Mouse (Mus musculus) midbrain, embryonic 10.5 days (tissue): Measurements from ENCODE around the gene Fbxo21. TPM values are rescaled to one million over a fixed set of nuclear protein-coding genes. Genes with fewer than 3 reads are reported as not detected.

Source experiments
- DNase-seq: peaks from one replicate; pipeline ENCODE4 v3.0.0-alpha.2; 2017; ENCODE audit warnings: low spot score
- H3K27ac ChIP-seq: fragments of 300-500 bp; sonication (generic); replicated peaks from 2 replicates; pipeline ENCODE4 v1.5.1; 2016; ENCODE audit warnings: mild to moderate bottlenecking
- H3K27me3 ChIP-seq: fragments of 300-500 bp; sonication (generic); 2 replicates; pipeline ENCODE4 v1.6.1; 2016; ENCODE audit warnings: low read depth, mild to moderate bottlenecking; ENCODE audit not compliant: poor library complexity, severe bottlenecking
- H3K36me3 ChIP-seq: fragments of 300-500 bp; sonication (generic); 2 replicates; pipeline ENCODE4 v1.6.1; 2016; ENCODE audit warnings: mild to moderate bottlenecking, moderate library complexity
- H3K4me1 ChIP-seq: fragments of 300-500 bp; sonication (generic); 2 replicates; pipeline ENCODE4 v1.6.1; 2016
- H3K4me3 ChIP-seq: fragments of 300-500 bp; sonication (generic); 2 replicates; pipeline ENCODE4 v1.5.1; 2016; ENCODE audit warnings: mild to moderate bottlenecking, moderate library complexity
- H3K9me3 ChIP-seq: fragments of 300-500 bp; sonication (generic); replicated peaks from 2 replicates; pipeline ENCODE4 v1.6.1; 2016; ENCODE audit warnings: mild to moderate bottlenecking
- WGBS: fragments of 180-500 bp; shearing (Covaris S2); methylation state at CpG from one replicate; pipeline ENCODE4 v1.1.7; 2016; 5-methylcytosine and 5-hydroxymethylcytosine counted together
- polyA plus RNA-seq: library from polyadenylated mRNA; unstranded; fragments of >200 nt; fragmentation: Nextera tagmentation; extraction: Ambion mirVana; gene quantifications from 2 replicates; pipeline ENCODE4 v1.2.1, GENCODE M21; 2016

The Fbxo21 gene
- polyA plus RNA-seq, 1 experiment from 2014 or later: 105 TPM

- no peaks in the 10 kb centered on the region for H3K9me3 ChIP-seq
- peaks cover 76% of the 10 kb centered on the region for H3K27me3 ChIP-seq
- peak overlapping the region; percentile 71 for H3K4me3 ChIP-seq
- no peaks in the 10 kb centered on the region for H3K36me3 ChIP-seq
- DNase-seq: peak; percentile 28
- peaks cover 49% of the 10 kb centered on the region for H3K4me1 ChIP-seq
- WGBS: 1% methylated on average over 77 of the region's 79 CpGs
- H3K27ac ChIP-seq: peak overlapping the region; percentile 55; the same call in 1 of the 2 replicates
These were observed 51.9 kb downstream of the Fbxo21 start for GRCm38 (mm10) chr5:118028191-118029034.

- Histone ChIP-seq H3K4me1 (peaks cover 49% of the 10 kb centered on the region), H3K4me3 (peak overlapping the region; percentile 71), H3K36me3 (no peaks in the 10 kb centered on the region), H3K9me3 (no peaks in the 10 kb centered on the region), H3K27me3 (peaks cover 76% of the 10 kb centered on the region), H3K27ac (no peak overlapping the region)
- 7% methylated on average over 12 of the region's 12 CpGs for WGBS
- no peak for DNase-seq
These were observed 52.5 kb downstream of the Fbxo21 start for GRCm38 (mm10) chr5:118029035-118029408.

- H3K9me3 ChIP-seq: no peaks in the 10 kb centered on the region
- H3K36me3 ChIP-seq: no peaks in the 10 kb centered on the region
- peak overlapping the region; percentile 71 for H3K4me3 ChIP-seq
- DNase-seq: peak; percentile 41
- H3K27me3 ChIP-seq: peaks cover 76% of the 10 kb centered on the region
- 4% methylated on average over 10 of the region's 10 CpGs for WGBS
- no peak overlapping the region for H3K27ac ChIP-seq
- peaks cover 49% of the 10 kb centered on the region for H3K4me1 ChIP-seq
These were observed 52.9 kb downstream of the Fbxo21 start for GRCm38 (mm10) chr5:118029420-118029819.

GRCm38 (mm10) chr5:118030022-118030675 lies 53.6 kb downstream of the Fbxo21 start:
- Histone ChIP-seq H3K4me3 (no peak overlapping the region), H3K4me1 (peaks cover 49% of the 10 kb centered on the region)
- WGBS: 87% methylated on average over 9 of the region's 9 CpGs

GRCm38 (mm10) chr5:118031059-118031458 lies 54.5 kb downstream of the Fbxo21 start:
- Histone ChIP-seq H3K27me3 (peaks cover 63% of the 10 kb centered on the region), H3K9me3 (no peaks in the 10 kb centered on the region; the same call in 1 of the 2 replicates), H3K4me1 (peaks cover 46% of the 10 kb centered on the region), H3K4me3 (no peak overlapping the region), H3K27ac (no peak overlapping the region), H3K36me3 (no peaks in the 10 kb centered on the region)
- WGBS: 58% methylated on average over 5 of the region's 5 CpGs
- DNase-seq: no peak

More at GRCm38 (mm10) chr5:118030022-118030675, 53.6 kb downstream of the Fbxo21 start:
- no peak for DNase-seq
- H3K36me3 ChIP-seq: no peaks in the 10 kb centered on the region
- no peak overlapping the region for H3K27ac ChIP-seq
- no peaks in the 10 kb centered on the region; the same call in 1 of the 2 replicates for H3K9me3 ChIP-seq
- peaks cover 72% of the 10 kb centered on the region for H3K27me3 ChIP-seq

GRCm38 (mm10) chr5:118031508-118031907 lies 55.0 kb downstream of the Fbxo21 start:
- 55% methylated on average over 4 of the region's 4 CpGs for WGBS
- Histone ChIP-seq H3K9me3 (no peaks in the 10 kb centered on the region; the same call in 1 of the 2 replicates), H3K27ac (no peak overlapping the region), H3K4me3 (no peak overlapping the region), H3K4me1 (peaks cover 41% of the 10 kb centered on the region), H3K27me3 (peaks cover 59% of the 10 kb centered on the region), H3K36me3 (no peaks in the 10 kb centered on the region)
- no peak for DNase-seq

GRCm38 (mm10) chr5:118033328-118033727 lies 56.8 kb downstream of the Fbxo21 start:
- Histone ChIP-seq H3K27me3 (peaks cover 52% of the 10 kb centered on the region), H3K9me3 (no peaks in the 10 kb centered on the region; the same call in 1 of the 2 replicates), H3K27ac (no peak overlapping the region), H3K36me3 (no peaks in the 10 kb centered on the region), H3K4me1 (peaks cover 41% of the 10 kb centered on the region), H3K4me3 (no peak overlapping the region)
- no peak for DNase-seq
- 71% methylated on average over 4 of the region's 4 CpGs for WGBS

GRCm38 (mm10) chr5:118033740-118034139 lies 57.2 kb downstream of the Fbxo21 start:
- H3K9me3 ChIP-seq: no peaks in the 10 kb centered on the region; the same call in 1 of the 2 replicates
- peaks cover 38% of the 10 kb centered on the region for H3K4me1 ChIP-seq
- no peak for DNase-seq
- H3K27me3 ChIP-seq: peaks cover 50% of the 10 kb centered on the region
- 78% methylated on average over 6 of the region's 6 CpGs for WGBS
- H3K27ac ChIP-seq: no peak overlapping the region
- H3K36me3 ChIP-seq: no peaks in the 10 kb centered on the region
- no peak overlapping the region for H3K4me3 ChIP-seq

- Histone ChIP-seq H3K9me3 (no peaks in the 10 kb centered on the region; the same call in 1 of the 2 replicates), H3K4me3 (no peak overlapping the region), H3K27me3 (peaks cover 49% of the 10 kb centered on the region), H3K27ac (no peak overlapping the region), H3K36me3 (no peaks in the 10 kb centered on the region), H3K4me1 (peaks cover 36% of the 10 kb centered on the region)
- no peak for DNase-seq
- 91% methylated on average over 1 of the region's 1 CpGs for WGBS
These were observed 58.1 kb downstream of the Fbxo21 start for GRCm38 (mm10) chr5:118034632-118035031.

GRCm38 (mm10) chr5:118035786-118036185 lies 59.3 kb downstream of the Fbxo21 start:
- H3K4me1 ChIP-seq: peaks cover 34% of the 10 kb centered on the region
- H3K36me3 ChIP-seq: no peaks in the 10 kb centered on the region
- H3K4me3 ChIP-seq: no peak overlapping the region
- peaks cover 38% of the 10 kb centered on the region for H3K27me3 ChIP-seq
- H3K9me3 ChIP-seq: no peaks in the 10 kb centered on the region; the same call in 1 of the 2 replicates
- no peak for DNase-seq
- 70% methylated on average over 3 of the region's 3 CpGs for WGBS
- H3K27ac ChIP-seq: no peak overlapping the region

GRCm38 (mm10) chr5:118036888-118037797 lies 60.6 kb downstream of the Fbxo21 start:
- no peak for DNase-seq
- H3K9me3 ChIP-seq: peaks cover 4% of the 10 kb centered on the region; the same call in 1 of the 2 replicates
- H3K27me3 ChIP-seq: peaks cover 28% of the 10 kb centered on the region; the same call in 1 of the 2 replicates
- peak overlapping the region; percentile 30 for H3K4me3 ChIP-seq
- peak overlapping the region; percentile 70 for H3K27ac ChIP-seq
- peaks cover 26% of the 10 kb centered on the region for H3K4me1 ChIP-seq
- H3K36me3 ChIP-seq: no peaks in the 10 kb centered on the region
- 43% methylated on average over 25 of the region's 25 CpGs for WGBS
